Mouse (Mus musculus): Measurements from ENCODE around the gene Serf1. TPM values are rescaled to one million over a fixed set of nuclear protein-coding genes. Genes with fewer than 3 reads are reported as not detected.

Serf1 gene
- polyA plus RNA-seq, 1 experiment = 3.9 TPM

DNA sequence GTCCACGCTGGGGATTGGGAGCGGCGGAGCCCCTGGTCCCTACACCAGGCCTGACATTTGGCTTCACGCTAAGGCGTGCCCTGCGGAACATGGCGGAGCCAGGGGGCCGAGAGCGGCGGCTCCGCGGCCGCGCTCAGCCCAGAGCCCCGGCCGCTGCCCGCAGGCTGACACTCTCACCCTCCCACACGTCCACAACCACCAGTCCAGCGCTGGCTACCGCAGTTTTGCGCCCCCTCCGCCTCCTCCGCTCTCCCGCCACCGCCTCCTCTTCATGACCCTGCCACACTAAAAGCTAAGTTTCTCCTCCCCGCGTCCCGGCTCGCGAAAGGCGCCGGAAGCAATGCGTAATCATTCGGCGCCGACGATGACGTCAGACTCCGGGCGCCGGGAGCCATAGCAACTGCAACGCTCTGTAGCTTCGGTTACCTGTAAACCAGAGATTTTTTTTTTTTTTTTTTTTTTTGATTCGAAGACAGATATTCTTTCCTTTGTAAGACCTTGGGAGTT is 4.0 kb upstream of the Serf1 start, which contains the start of gene Bdp1:
Gene Bdp1, minus strand, starts transcription at position 323 of the 507 bp plus-strand sequence.
- Histone ChIP-seq H3K27ac (ENCODE audit: insufficient read depth, low read depth, low read length) (peak within 1 kb of the TSS; percentile 59), H3K4me3 (ENCODE audit: low read depth, low read length) (peak within 1 kb of the TSS; percentile 99), H3K4me1 (ENCODE audit: control insufficient read depth, insufficient read depth, insufficient read length, low read length) (peaks cover 6% of the 10 kb centered on the region; the same call in 1 of the 2 replicates), H3K36me3 (ENCODE audit: control insufficient read depth, insufficient read depth, low read length) (peaks cover 2% of the 10 kb centered on the region), H3K27me3 (ENCODE audit: control insufficient read depth, insufficient read depth, low read length) (no peaks in the 10 kb centered on the region)
- WGBS = 2% methylated on average over 44 of the region's 44 CpGs
- TF ChIP-seq CTCF (IDR thresholded peaks at IDR 0.05; ENCODE audit: extremely low read depth, insufficient read length, insufficient replicate concordance, low read depth, low read length) (no peak), POLR2A (IDR thresholded peaks at IDR 0.05; ENCODE audit: low read depth, low read length) (peak; percentile 67; the same call in 1 of the 2 replicates)

- Histone ChIP-seq H3K27me3 (ENCODE audit: control insufficient read depth, insufficient read depth, low read length) (no peaks in the 10 kb centered on the region), H3K4me1 (ENCODE audit: control insufficient read depth, insufficient read depth, insufficient read length, low read length) (peaks cover 9% of the 10 kb centered on the region), H3K36me3 (ENCODE audit: control insufficient read depth, insufficient read depth, low read length) (no peaks in the 10 kb centered on the region), H3K4me3 (ENCODE audit: low read depth, low read length) (no peak overlapping the region), H3K27ac (ENCODE audit: insufficient read depth, low read depth, low read length) (no peak overlapping the region)
- 44% methylated on average over 5 of the region's 5 CpGs for WGBS
- TF ChIP-seq CTCF (IDR thresholded peaks at IDR 0.05; ENCODE audit: extremely low read depth, insufficient read length, insufficient replicate concordance, low read depth, low read length) = no peak
- no peak for TF ChIP-seq POLR2A (IDR thresholded peaks at IDR 0.05; ENCODE audit: low read depth, low read length)
Measured at GRCm38 (mm10) chr13:100112218-100112972, 4.6 kb downstream of the Serf1 start.

GRCm38 (mm10) chr13:100123970-100124369 is 16.2 kb downstream of the Serf1 start:
- 84% methylated on average over 3 of the region's 3 CpGs for WGBS
- Histone ChIP-seq H3K4me3 (ENCODE audit: low read depth, low read length) (no peak overlapping the region), H3K27ac (ENCODE audit: insufficient read depth, low read depth, low read length) (no peak overlapping the region), H3K4me1 (ENCODE audit: control insufficient read depth, insufficient read depth, insufficient read length, low read length) (peaks cover 4% of the 10 kb centered on the region; the same call in 1 of the 2 replicates), H3K36me3 (ENCODE audit: control insufficient read depth, insufficient read depth, low read length) (peaks cover 19% of the 10 kb centered on the region), H3K27me3 (ENCODE audit: control insufficient read depth, insufficient read depth, low read length) (no peaks in the 10 kb centered on the region)
- TF ChIP-seq CTCF (IDR thresholded peaks at IDR 0.05; ENCODE audit: extremely low read depth, insufficient read length, insufficient replicate concordance, low read depth, low read length) (no peak), POLR2A (IDR thresholded peaks at IDR 0.05; ENCODE audit: low read depth, low read length) (no peak)

DNA sequence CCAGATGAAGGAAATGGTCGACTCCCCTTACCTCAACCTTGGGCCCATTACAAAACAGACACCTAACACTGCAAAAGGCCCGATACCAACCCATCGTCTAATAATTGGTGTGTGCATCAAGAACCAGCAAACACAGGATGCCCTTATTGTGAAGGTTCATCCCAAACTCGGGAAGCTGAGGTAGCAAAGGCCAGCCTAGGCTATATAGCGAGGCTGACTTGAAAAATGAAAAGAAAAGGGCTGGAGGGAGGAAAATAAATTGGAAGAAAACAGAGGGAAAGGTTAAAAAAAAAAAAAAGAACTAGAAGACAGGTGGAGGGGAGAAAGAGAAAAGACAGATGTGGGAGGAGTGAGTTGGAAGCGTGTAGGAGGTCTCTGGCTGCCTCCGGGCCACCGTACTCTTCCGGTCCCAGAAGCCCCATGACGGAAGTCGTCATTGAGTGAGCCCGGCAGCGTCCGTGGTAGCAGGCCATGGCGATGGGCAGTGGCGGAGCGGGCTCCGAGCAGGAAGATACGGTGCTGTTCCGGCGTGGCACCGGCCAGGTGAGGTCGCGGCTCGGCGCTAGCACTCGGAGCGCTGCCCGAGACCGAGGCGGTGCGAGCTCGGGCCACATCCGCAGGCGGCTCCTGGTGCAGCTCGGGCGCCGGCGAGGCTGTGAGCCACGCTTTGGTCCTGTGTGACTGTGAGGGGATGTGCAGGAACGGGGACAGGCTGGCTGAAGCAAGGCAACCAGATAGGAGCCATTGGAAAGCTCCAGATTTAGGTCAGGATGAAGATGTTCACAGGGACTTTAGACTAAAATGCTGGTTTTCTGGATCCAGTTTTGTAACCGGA is 16.8 kb downstream of the Serf1 start, which contains the start of gene Smn1:
Gene Smn1, plus strand, starts transcription at position 430 of the 835 bp plus-strand sequence.
- WGBS = 3% methylated on average over 42 of the region's 42 CpGs
- TF ChIP-seq POLR2A (IDR thresholded peaks at IDR 0.05; ENCODE audit: low read depth, low read length) = peak; percentile 45; the same call in 1 of the 2 replicates
- TF ChIP-seq CTCF (IDR thresholded peaks at IDR 0.05; ENCODE audit: extremely low read depth, insufficient read length, insufficient replicate concordance, low read depth, low read length) = no peak

GRCm38 (mm10) chr13:100125258-100125643 is 17.4 kb downstream of the Serf1 start:
- Histone ChIP-seq H3K4me3 (ENCODE audit: low read depth, low read length) (peak overlapping the region; percentile 95), H3K27me3 (ENCODE audit: control insufficient read depth, insufficient read depth, low read length) (no peaks in the 10 kb centered on the region), H3K27ac (ENCODE audit: insufficient read depth, low read depth, low read length) (no peak overlapping the region), H3K4me1 (ENCODE audit: control insufficient read depth, insufficient read depth, insufficient read length, low read length) (peaks cover 4% of the 10 kb centered on the region; the same call in 1 of the 2 replicates), H3K36me3 (ENCODE audit: control insufficient read depth, insufficient read depth, low read length) (peaks cover 22% of the 10 kb centered on the region)
- under 1% methylated on average over 10 of the region's 10 CpGs for WGBS
- TF ChIP-seq POLR2A (IDR thresholded peaks at IDR 0.05; ENCODE audit: low read depth, low read length) (no peak), CTCF (IDR thresholded peaks at IDR 0.05; ENCODE audit: extremely low read depth, insufficient read length, insufficient replicate concordance, low read depth, low read length) (no peak)

More for the DNA sequence above, 16.8 kb downstream of the Serf1 start, which contains the start of gene Smn1:
- Histone ChIP-seq H3K36me3 (ENCODE audit: control insufficient read depth, insufficient read depth, low read length) (peaks cover 22% of the 10 kb centered on the region), H3K27me3 (ENCODE audit: control insufficient read depth, insufficient read depth, low read length) (no peaks in the 10 kb centered on the region), H3K27ac (ENCODE audit: insufficient read depth, low read depth, low read length) (no peak within 1 kb of the TSS), H3K4me1 (ENCODE audit: control insufficient read depth, insufficient read depth, insufficient read length, low read length) (peaks cover 4% of the 10 kb centered on the region; the same call in 1 of the 2 replicates), H3K4me3 (ENCODE audit: low read depth, low read length) (peak within 1 kb of the TSS; percentile 95)

DNA sequence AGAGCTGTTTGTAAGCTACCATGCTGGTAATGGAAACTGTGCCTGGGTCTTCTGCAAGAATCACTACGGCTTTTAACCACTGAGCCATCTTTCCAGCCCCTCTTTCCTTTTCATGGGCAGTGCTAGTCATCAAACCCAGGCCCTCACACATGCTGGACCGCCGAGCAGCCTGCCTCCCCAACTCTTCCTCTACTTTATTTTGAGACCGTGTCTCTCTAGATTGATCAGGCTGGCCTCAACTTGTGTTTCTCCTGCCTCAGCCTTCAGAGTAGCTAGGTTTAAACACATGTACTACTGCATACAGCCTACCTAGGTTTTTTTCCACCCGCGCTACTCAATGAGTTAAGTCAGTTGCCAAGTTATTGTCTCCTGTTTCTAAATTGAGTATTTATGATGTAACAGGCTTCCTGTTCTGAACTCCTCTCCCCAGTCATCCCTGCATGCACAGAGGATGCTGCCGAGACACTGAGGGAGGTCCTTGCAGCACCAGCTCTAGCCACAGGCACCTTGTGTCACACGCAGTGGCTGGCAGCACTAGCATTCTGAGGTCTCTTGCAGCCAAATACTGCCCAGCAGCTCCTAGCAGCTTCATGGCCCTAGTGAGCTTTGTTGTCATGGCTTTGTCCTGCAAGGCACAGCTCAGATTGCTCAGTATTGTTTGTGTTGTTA is 34.0 kb downstream of the Serf1 start:
- H3K4me3 ChIP-seq (ENCODE audit: low read depth, low read length) = no peak overlapping the region
- no peak overlapping the region for H3K27ac ChIP-seq (ENCODE audit: insufficient read depth, low read depth, low read length)
- peaks cover 43% of the 10 kb centered on the region for H3K36me3 ChIP-seq (ENCODE audit: control insufficient read depth, insufficient read depth, low read length)
- WGBS = 84% methylated on average over 8 of the region's 8 CpGs
- no peaks in the 10 kb centered on the region for H3K4me1 ChIP-seq (ENCODE audit: control insufficient read depth, insufficient read depth, insufficient read length, low read length)
- no peaks in the 10 kb centered on the region for H3K27me3 ChIP-seq (ENCODE audit: control insufficient read depth, insufficient read depth, low read length)
- TF ChIP-seq CTCF (IDR thresholded peaks at IDR 0.05; ENCODE audit: extremely low read depth, insufficient read length, insufficient replicate concordance, low read depth, low read length) (no peak), POLR2A (IDR thresholded peaks at IDR 0.05; ENCODE audit: low read depth, low read length) (no peak)
